Mouse (Mus musculus): ENCODE results near the gene Cbx7.
"Not testable (repeated sequence)": the region's sequence is repeated elsewhere in the genome, so short reads cannot be mapped to it uniquely, and the experiment has no call there.

The Cbx7 gene

DNA sequence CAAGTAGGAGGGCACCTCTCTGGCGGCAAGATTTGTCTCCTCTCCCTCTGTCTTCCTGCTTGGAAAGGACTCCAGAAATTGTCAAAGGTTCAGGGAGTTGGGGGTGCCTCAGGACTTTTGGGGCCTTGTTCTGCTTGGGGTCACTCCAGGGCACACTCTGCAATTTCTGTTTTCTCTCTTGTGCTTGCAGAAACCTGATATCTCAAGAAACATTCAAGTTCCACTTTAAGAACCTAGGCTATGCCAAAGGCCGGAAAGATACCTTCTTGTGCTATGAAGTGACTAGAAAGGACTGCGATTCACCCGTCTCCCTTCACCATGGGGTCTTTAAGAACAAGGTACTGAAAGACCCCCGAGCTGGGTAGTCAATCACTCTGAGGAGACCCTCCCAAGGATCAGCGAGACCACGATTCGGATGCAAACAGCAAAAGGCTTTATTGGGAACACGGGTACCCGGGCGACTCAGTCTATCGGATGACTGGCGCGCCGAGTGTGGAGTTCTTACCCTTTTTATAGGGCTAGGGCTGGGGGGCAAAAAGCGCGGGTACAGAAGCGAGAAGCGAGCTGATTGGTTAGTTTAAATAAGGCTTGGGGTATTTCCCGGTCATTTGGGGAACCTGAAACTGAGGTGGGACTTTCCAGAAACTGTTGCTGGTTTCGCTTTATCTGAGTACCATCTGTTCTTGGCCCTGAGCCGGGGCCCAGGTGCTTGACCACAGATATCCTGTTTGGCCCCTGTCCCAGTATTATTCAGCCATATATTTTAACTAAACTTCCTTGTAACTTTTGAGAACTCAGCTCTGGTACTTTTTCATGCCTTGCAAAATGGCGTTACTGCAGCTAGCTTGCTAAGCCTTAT lies 75.5 kb downstream of the Cbx7 start:
- DNase-seq (ENCODE audit: low spot score in 2 of 2) = not testable (repeated sequence)

DNA sequence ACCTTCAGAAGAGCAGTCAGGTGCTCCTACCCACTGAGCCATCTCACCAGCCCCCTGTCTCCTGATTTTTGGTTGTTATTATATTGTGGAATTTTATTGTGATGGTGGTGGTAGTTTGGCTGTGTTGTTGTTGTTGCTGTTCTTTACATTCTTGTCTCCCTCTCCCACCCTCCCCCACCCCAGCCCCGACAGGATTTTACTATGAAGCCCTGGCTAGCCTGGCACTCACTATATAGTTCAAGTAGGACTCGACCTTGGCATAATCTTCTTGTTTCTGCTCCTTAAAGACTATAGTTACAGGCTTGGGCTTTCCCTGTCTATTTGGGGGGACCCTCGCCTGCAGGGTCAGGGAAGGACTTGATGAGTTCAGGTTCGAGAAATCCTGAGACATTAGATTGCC lies 76.6 kb downstream of the Cbx7 start:
- DNase-seq (ENCODE audit: low spot score in 2 of 2) = no peak

DNA sequence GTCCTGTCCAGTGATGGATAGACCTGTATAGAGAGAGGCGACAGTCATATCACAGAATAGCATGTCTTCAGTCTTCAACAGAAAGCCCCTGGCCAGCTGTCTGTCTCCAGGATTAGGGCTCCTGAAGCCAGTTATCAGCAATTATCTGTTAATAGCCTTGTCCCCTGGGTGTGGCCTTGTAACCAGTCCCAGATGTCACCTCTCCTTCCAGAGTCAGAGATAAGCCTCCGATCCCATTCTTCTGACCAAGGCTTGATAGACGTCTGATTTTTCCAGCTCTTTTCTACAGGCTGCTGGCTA lies 77.1 kb downstream of the Cbx7 start:
- DNase-seq (ENCODE audit: low spot score in 2 of 2) = no peak

DNA sequence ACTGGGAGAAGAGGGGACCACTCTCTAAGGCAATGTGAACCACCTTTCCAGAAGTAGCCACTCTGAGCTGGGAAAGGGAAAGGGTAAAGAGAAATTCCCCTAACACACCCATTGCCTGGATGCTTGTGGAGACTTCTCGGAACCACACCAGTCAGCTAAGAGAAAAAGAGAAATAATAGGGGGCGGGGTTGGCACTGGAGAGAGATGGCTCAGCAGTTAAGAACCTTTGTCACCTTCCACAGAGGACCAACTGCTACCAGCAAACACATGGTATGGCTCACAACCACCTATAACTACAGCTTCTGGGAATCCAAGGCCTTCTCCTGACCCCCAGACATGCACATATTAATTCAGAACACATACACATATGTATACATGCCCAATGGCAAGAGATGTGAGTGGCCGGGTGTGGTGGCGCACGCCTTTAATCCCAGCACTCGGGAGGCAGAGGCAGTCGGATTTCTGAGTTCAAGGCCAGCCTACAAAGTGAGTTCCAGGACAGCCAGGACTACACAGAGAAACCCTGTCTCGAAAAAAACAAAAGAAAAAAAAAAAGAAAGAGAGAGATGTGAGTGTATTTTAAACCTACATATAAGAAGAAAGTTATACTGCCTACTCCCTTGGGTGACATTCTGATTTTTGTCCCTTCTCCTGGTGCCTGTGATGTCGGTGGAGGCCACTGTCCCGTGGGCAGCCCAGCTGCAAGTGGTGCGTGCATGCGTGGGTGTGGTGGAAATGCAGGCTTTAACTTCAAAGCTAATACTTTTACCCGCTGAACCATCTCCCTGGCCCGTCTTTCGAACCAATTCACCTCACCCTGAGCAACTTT lies 77.7 kb downstream of the Cbx7 start:
- DNase-seq (ENCODE audit: low spot score in 2 of 2) = no peak

DNA sequence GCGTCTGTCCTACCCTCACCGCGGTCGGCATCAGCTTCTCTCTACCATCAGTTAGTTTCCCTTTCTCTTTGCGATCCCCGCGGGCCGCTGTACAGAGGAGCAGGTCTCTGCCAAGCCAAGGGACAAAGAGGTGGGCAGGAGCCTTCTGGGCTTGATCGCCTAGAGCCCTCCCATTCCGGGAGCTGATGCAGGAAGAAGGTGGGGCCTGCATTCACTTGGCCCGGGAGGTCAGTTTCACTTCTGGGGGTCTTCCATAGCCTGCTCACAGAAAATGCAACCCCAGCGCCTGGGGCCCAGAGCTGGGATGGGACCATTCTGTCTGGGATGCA lies 78.7 kb downstream of the Cbx7 start:
- DNase-seq (ENCODE audit: low spot score in 2 of 2) = peak; percentile 61 to 68

DNA sequence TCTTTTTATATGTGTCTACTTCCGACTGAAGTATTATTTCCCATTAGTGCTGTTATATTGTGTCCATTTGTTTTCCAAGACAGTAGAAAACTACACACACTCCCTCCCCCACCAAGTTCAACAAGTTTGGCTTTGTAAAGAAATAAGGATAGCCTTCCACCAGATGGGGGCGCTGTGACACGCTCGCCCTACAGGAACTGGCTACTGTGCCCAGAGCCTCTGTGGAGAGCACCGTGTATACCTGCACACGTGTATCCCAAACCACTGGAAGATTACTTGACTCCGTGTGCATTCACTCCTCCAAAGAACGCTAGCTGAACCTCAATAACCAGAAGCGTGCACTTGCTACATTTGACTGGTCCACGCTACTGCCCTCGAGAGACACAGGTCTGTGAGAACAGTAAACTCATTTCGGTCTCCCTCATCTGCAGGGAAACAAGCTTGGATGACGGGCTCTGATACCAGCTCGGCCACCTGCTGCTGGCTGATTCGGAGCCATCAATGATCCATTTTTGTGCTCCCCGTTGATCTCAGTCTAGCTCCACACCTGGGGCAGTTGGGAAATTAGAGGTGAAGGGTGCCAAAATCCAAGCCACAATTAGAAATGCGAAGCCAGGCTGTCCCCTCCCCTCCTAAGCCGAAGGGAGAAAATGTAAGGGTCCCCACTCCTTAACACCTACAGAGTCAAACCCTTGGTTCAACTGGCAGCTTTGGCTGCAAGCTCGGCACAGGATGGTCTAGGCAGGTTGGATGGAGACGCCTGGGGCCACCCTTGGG lies 79.3 kb downstream of the Cbx7 start, which contains the start of gene Apobec3:
Apobec3 (plus strand) TSS at position 224 of the 777 bp plus-strand sequence.
- DNase-seq (ENCODE audit: low spot score in 2 of 2) = peak in 1 of 2 experiments; percentile 68

DNA sequence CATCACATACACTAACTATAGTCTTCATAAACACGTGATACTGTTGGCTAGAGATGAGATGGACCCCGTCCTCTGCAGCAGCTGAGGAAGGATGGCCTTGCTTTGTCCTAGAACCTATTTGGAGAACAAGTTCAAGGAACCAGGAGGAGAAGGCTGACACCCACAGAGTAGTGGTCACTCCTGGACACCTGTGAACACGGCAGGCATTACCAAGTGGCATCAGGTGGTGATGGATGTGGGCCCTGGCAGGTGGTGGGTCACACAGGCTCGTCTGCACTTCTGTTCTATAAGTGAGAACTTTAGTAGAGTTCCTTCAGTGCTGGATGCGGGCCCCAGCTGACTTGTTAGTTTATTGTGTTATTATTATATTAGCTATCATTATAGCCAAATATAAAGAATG lies 86.1 kb downstream of the Cbx7 start:
- DNase-seq (ENCODE audit: low spot score in 2 of 2) = peak in 1 of 2 experiments; percentile 35

DNA sequence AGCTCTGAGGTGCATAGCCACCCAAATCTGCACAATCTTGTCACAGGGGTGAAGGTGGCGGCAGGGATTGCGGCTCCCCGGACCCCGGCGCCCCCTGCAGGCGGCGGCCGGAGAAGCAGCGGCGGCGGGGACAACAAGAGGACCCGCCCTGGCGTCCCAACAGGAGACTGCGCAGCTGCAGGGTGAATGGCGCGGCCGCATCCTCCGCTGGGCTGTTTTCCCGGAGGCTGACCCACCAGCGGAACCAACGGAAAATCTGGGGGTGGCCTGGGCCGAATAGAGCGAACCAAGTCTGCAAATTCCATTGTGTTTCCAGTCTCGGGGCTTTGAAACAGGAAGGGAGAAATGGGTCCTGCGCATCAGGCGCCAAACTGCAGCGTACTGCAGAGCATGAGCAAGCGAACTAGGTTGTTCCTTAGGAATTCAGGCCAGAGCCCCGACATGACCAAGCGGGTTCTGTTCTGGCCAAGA lies 87.5 kb downstream of the Cbx7 start:
- DNase-seq (ENCODE audit: low spot score in 2 of 2) = peak; percentile 95 to 96

DNA sequence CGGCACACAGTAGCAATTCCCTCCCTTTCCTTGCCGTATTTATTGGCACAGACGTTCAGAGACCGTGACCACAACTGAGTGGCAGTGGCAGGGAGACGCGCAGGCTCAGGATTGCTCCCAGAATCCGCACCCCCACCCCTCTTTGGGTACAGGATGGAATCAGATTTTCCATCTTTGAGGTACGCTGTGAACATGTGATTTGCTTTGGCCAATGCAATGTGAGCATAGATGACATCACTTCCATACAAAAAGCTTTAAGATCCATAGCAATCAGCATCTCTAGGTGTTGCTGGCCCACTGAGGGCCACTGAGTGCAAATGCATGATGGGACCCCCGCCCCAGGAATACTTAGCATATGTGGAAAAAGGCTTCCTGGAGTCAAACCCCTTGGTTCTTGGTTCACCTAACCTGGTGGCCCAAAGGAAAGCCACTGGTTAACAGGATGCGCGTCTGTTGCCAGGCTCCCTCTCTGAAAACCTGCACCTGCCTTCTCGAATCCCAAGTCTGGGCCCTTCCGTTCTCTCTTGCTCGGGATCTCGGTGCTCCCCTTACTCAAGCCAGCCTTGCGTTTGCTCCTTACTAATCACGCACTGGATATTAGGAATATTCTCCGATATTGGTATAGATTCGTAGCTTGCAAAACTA lies 88.2 kb downstream of the Cbx7 start:
- DNase-seq (ENCODE audit: low spot score in 2 of 2) = peak; percentile 86 to 91

DNA sequence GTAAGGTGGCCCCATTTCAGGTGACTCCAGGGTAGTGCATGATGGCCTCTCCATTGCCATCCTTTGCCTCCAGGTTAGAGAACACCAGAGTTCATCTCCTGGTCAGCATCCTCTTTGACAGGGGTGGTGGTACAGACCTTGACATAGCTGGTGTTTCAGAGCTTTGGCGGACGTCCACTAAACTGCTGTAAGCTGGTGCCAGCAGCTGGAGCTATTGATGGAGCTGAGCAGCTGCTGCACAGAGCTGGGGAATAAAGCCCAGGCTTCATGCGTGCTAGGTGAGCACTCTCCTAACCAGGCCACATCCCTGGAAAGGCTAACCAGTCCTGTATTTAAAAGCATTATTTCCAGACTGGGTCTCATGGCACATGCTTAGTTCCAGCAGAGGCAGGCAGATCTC lies 90.4 kb downstream of the Cbx7 start:
- peak; percentile 33 to 38 for DNase-seq (ENCODE audit: low spot score in 2 of 2)

DNA sequence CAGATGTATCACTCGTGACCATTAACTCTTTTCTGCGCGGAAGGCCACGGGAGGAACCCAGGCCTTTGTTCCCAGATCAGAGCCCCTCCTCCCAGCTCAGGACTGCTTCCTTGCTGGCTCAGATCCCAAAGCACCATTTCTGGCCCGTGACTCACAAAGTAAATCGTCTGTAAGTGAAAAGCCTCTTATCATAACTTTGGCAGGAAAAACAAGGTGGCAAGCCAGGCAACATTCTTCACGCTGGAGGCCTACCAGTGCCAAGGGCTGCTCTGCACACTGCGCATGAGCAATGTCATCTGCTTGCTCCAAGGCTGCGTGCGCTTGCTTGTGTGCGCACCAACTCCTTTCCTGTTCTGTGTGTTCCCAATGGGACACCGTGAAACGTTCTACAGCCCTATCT lies 91.6 kb downstream of the Cbx7 start:
- DNase-seq (ENCODE audit: low spot score in 2 of 2) = peak; percentile 82 to 88

DNA sequence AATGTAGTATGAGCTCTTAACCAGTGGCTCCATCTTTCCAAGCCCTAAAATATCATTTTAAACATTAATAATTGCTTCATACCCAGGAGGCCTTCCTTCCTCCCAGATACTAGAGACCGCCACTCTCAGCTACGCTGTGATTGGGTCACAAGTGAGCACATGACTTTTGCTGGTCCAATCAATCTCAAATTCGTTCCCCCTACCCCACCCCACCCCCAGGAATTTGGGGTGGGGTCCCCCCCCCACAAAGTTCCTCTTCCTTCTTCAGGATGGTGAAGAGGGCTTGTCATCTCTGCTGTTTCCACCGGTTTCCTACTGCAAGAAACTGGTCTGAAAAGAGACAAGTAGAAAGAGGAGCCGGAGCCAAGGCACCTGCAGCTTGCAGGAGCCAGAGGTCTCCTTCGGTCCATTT lies 92.2 kb downstream of the Cbx7 start:
- DNase-seq (ENCODE audit: low spot score in 2 of 2) = no peak

DNA sequence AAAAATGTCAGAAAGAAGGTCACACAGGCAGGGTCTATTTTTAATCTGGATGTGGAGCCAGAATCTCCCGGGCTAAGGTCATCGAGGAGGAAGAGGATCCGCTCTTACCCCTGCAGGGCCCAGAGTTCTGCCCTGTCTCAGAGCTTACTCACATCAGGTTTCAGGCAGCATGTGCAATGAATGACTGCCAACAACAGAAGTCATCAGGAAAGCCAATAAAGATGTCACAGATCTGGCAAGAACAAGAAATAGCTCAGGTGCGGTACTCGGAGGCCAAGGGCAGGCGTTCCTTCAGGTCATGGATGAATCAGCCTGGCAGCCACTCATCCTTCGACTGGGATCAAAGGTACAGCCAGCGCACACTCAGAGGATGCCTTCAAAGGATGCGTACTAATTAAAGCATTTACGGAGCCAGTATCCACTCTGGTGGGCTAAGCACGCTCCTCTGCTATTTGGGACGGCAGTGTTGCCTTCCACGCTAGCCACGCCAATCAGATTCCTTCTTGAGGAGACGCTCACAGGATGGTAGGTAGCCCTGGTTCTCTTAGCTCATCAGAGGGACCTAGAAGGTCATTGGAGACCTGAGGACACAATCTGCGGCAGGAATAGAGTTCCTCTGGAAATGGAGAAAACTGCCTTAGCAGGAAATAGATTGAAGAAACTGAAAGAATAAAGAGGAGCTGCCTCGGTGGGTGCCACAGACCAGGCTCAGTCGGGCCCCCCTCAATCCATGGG lies 95.5 kb downstream of the Cbx7 start:
- no peak for DNase-seq (ENCODE audit: low spot score in 2 of 2)

DNA sequence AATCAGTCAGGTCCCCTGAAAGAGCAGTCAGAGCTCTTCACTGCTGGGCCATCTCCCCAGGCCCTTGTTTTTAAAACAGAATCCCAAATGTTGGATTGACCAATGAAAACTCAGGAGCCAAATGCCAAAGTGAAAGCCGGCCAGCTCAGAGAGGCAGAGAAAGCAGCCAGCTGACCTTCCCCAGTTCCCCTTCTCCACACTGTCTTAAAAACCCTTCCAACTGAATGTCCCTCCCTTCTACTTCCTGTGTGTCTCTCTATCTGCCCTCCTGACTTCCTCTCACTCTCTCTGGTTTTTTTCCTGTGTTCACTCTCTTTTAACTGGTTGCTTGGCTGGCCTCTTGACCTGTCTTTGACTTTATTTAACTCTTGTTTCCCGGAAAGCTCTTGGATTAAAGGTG lies 96.9 kb downstream of the Cbx7 start:
- no peak for DNase-seq (ENCODE audit: low spot score in 2 of 2)

DNA sequence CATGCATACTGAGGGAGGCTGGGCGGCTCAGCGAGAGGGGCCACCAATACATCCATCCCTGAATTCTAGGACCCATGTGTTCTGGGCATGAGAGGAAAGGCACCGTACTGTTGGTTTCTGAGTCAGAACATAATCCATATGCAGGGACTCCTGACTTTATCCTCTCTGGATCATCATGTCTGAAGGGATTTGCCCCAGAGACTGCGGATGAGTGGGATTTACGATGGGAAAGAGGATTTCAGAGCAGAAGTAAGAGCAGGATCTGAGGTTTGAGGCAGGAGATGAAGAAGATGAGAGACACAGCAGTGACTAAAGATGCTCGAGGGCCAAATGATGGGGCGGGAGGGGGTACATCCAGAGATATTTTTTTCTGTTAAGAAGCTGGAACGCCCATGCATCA lies 97.4 kb downstream of the Cbx7 start:
- no peak for DNase-seq (ENCODE audit: low spot score in 2 of 2)

DNA sequence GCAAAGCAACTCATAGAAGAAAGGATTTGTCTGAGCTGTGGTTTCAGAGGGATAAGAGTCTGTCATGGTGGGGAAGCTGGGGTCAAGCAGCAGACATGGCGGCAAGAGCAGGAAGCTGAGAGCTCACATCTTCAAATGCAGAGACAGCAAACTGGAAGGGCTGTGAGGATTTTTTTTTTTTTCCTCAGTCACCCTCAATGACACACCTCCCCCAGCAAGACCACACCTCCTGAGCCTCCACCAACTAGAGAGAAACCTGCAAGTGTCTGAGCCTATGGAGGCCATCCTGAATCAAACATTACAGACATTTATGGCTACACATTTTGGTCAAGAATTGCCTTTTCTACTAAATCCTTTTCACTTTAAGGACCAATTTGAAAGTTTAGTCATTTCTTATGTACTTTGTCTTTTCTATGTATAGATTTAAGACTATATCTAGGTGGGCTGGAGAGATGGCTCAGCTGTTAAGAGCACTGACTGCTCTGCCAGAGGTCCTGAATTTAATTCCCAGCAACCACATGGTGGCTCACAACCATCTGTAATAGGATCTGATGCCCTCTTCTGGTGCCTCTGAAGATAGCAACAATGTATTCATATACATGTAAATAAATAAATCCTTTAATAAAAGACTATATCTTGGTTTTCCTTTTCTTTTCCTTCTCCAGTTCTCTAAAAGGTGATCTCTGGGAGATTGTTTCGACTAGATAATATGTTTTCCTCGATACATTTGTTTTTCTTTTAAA lies 103.5 kb downstream of the Cbx7 start:
- DNase-seq (ENCODE audit: low spot score in 2 of 2) = no peak
